Mouse (Mus musculus) skeletal muscle tissue, adult 2 months (tissue): ENCODE data around the gene Lmx1b.

Experiments used
- DNase-seq: peaks from one replicate; pipeline ENCODE4 v3.0.0-alpha.2; 2012; ENCODE audit warnings: low read depth, low spot score

Lmx1b gene

GRCm38 (mm10) chr2:33640171-33640721, at the start of gene Lmx1b:
Lmx1b (minus strand) TSS chr2:33640511.
- DNase-seq: no peak

- DNase-seq: no peak
These were observed 49.7 kb upstream of the Lmx1b start for GRCm38 (mm10) chr2:33689880-33690462.

GRCm38 (mm10) chr2:33689155-33689879, 49.0 kb upstream of the Lmx1b start:
- DNase-seq: no peak

- no peak for DNase-seq
These were observed 43.3 kb upstream of the Lmx1b start for GRCm38 (mm10) chr2:33683594-33683993.

- no peak for DNase-seq
These were observed 42.8 kb upstream of the Lmx1b start for GRCm38 (mm10) chr2:33683095-33683494.

- DNase-seq: no peak
These were observed 41.9 kb upstream of the Lmx1b start for GRCm38 (mm10) chr2:33682219-33682618.

GRCm38 (mm10) chr2:33678950-33679654, 38.8 kb upstream of the Lmx1b start:
- DNase-seq: no peak

- DNase-seq: no peak
These were observed 32.6 kb upstream of the Lmx1b start for GRCm38 (mm10) chr2:33672701-33673472.

GRCm38 (mm10) chr2:33668741-33669140, 28.4 kb upstream of the Lmx1b start:
- no peak for DNase-seq

- DNase-seq: no peak
These were observed 26.2 kb upstream of the Lmx1b start for GRCm38 (mm10) chr2:33666388-33666945.

- DNase-seq: no peak
These were observed 25.2 kb upstream of the Lmx1b start for GRCm38 (mm10) chr2:33665363-33666058.

GRCm38 (mm10) chr2:33664661-33665060, 24.4 kb upstream of the Lmx1b start:
- DNase-seq: no peak

GRCm38 (mm10) chr2:33659288-33659629, 18.9 kb upstream of the Lmx1b start:
- DNase-seq: no peak

GRCm38 (mm10) chr2:33658602-33659287, 18.4 kb upstream of the Lmx1b start:
- no peak for DNase-seq

- no peak for DNase-seq
These were observed 12.3 kb upstream of the Lmx1b start for GRCm38 (mm10) chr2:33652517-33653198.

- DNase-seq: no peak
These were observed 9.1 kb upstream of the Lmx1b start for GRCm38 (mm10) chr2:33649371-33649770.

- no peak for DNase-seq
These were observed 8.6 kb upstream of the Lmx1b start for GRCm38 (mm10) chr2:33648894-33649293.

- no peak for DNase-seq
These were observed 5.9 kb upstream of the Lmx1b start for GRCm38 (mm10) chr2:33646283-33646550.

GRCm38 (mm10) chr2:33645538-33646282, 5.4 kb upstream of the Lmx1b start:
- no peak for DNase-seq
